Mouse (Mus musculus) c-Kit-positive CD71-positive TER-119-negative erythroid progenitor cells, embryonic 14.5 days (primary cell): ENCODE results near the gene Wdr31.
A peak's percentile ranks its signal among the peaks of the same experiment; 100 is the strongest.

ENCODE experiments used
- DNase-seq: peaks from one replicate; pipeline ENCODE4 v3.0.0-alpha.2; 2013; ENCODE audit warnings: low read depth

Gene Wdr31

DNA sequence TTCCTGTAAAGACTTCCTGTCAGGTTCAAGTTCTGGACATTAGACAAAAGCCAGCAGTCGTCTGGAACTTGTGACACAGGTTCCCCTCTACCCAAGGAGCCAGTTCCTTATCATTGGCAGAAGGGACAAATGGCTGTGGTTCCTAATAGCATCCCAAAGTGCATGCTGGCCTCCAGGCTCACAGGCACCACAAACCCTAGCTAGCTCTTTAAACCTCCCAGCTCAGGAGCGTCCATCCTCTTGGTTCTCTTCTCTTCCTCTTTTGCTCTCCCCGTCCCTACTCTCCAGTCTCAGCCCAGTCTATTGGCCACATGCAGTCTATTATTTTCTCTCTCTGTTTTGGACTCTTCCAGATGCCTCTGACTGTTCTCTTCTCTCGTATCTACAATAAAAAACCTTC lies 30.9 kb downstream of the Wdr31 start:
- no peak for DNase-seq

DNA sequence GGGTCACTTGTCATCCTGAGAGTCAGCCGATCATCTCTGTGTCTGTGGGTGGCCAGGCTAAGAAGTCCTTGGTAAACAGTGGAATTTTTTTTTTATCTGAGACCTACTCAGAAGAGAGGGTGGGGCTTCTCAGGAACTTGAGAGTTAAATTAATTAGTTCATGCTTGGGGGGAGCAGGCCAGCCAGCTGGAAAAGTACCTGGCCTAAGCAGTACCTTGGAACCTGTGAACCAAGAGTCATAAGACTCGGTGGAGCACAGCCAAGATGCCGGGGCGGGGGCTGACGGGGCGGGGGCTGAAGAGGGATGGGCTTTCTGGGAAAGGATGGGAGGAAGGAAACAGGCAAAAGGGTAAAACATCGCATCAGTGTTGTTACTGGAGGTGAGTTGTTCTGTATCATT lies 32.8 kb downstream of the Wdr31 start:
- no peak for DNase-seq

DNA sequence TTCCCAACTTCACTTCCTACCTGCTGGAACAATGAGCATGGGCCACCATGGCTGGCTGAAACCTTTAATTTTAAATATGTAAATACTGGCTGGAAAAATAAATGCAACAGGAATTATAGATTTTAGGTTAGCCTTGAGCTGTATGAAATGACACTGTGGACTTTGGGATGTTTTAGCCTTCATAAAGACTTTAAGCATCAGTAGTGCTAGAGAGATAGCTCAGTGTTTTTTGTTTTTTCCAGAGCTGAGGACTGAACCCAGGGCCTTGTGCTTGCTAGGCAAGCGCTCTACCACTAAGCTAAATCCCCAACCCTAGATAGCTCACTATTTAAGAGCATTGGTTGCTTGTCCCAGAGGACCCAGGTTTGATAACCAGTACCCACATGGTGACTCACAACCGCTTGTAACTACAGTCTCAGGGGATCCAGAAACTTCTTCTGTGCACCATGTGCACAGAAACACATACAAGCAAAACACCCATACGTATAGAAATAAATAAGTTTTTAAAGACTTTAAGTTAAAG lies 33.4 kb downstream of the Wdr31 start:
- DNase-seq, result no peak

DNA sequence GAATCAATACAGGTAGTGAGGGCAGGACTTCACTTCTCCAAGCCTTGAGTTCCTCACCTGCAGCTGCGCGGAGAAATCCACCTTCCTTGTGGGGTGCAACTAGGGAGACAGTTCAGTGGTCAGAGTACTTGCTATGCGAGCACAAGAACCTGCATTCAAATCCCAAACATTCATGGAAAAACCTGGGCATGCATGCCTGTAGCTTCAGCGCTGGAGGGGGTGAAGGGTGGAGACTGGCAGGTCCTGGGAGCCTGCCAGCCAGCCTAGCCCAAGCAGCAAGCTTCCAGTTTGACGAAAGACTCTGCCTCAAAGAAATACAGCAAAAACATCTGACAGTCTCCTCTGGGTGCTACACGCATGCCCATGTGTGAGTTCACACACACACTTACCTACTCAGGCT lies 35.6 kb downstream of the Wdr31 start, which contains the start of gene Rnf183:
Gene Rnf183 (minus strand): TSS at position 172 of the 400 bp plus-strand sequence.
- DNase-seq, result no peak

DNA sequence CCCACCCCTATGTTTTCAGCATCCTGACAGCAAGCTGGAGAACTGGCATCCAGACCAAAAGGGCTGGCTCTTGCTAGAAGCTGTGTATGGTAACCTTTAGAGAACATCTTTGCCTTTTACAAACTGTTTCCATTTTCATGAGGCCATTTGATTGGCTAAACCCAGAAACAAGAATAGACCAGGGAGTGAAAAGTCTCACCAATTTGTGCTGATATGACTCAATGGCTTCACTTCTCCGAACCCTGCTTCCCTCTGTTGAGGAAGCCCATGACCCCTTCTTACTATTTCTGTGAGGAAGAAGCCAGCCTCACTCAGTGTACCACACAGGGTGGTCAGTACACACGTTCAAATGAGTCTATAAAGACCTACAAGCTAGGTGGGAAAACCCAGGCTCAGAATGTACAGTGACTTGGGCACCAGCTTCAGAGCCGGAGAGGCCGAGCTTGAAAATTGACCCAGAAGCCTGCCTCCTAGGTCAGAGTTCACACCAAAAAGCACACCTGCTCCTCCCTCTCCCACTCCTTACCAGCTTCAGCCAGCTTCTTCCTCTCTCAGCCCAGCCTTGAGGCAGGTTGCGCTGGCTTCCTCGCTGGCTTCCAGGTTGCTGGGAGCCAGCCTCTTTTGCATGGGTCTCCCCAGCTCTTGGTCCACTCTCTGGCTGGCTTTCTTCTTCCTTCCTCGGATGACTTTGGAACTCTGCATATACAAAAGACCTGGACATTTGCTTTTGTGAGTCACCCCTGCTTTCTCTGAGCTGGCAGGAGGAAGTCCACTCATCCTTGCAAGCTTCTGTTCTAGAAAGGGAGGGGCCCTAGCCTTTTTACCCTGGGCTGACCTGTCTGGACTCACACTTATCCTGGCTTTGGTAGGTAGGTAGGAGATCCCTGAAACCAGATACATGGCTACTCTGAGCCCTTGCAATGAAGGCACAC lies 36.5 kb downstream of the Wdr31 start:
- DNase-seq, result no peak

DNA sequence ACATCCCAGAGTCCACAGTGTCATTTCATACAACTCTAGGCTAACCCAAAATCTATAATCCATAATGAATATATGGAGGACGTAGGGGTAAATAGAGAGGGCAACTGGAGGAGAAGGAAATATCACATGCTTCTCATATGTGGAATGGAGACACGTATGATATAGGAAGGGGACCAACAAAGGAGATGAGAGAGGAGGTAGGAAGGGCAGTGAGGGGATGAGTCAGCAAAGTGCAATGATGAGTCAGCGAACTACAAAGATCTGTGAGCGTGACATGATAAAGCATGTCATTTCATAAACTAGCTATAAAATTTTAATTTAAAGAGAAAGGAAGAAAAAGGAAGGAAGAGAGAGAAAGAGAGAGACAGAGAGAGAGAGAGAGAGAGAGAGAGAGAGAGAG lies 39.2 kb downstream of the Wdr31 start:
- peak; percentile 39 for DNase-seq

DNA sequence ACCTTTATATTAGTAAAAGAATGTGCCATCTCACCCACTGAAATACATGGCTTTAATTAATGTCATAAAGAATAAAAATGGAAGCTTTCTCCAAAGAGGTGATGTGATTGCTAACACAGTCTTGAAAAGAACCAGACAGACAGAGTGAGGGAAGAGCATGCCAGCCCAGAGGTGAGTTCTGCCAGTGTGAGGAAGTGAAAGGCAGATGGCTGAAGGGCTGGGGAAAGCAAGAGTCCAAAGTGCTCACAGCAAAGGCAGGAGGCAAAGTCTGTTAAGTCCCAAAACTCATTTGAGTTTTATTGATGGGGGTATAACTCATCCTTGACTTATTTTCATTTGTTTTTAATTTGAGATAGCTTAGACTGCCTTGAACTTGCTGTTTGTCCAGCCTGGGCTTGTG lies 40.0 kb downstream of the Wdr31 start:
- DNase-seq, result no peak

DNA sequence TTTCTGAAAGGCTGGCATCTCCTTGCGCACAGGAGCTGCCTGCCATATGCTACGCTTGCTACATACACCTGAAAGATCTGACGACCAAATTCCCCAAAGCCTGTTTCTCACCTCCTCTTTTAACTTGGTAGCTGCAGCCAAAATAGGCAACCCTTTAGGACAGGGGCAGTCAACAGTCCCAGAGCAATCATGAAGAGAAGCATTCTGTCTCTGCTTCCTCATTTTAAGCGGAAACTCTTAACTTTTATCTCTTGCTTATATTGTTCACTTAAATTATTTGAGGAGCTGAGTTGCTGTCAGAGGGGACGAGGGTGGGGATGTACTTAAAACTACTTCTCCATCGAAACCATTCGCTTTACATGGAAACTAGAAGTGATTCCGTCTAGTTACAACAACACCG lies 41.1 kb downstream of the Wdr31 start:
- no peak for DNase-seq

DNA sequence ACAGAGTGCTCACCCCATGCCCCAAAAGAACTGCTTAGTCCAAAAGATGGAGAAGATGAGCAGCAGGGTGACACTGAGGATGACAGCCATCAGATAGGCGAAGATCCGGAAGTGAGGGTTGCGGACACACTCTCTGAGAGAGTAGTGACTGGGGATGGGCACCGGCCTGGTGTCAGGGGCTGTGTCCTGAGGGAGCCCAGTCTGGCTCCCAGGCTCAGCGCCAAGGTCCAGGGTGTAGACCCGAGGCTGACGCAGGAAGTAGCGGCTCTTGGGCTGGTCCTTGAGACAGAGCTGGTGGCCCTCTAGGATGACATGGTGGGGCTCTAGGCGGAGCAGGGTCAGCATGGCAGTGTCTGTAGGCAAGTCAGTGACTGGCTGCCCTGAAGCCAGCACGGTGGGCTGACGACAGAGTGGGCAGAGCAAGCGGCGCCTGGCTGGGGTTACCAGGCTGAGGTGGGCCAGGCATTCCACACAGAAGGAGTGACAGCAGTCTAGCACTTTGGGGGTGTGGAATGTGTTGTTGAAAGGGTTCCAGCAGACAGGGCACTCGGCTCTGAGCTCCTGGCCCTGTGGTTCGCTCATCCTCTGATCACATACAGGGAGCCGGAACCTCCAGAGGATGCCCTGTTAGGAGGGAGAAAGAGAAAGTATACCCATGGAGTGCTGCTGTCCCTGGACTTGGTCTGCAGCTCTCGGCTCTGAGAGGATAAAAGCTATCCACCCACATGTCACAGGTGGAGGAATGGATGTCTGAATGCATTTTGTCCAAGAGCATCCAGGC lies 42.5 kb downstream of the Wdr31 start:
- DNase-seq, result no peak

DNA sequence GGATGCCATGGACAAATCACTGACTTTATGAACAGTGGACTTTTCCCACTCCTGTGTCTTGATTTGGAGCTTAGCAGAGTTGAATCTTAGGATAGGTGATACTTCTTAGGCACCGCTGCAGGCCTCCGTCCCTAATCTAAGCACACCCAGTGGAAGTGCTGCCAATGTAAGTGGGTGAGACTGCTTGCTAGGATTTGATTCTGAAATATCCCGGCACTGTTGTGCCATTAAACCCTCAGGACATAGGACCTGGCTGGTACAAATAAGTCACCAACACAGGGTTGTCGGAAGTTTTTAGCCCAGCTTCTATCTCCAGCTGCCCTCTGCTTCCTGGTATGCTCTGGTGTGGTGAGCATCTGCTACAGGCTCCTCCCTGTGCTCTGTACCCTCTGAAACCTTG lies 44.8 kb downstream of the Wdr31 start:
- no peak for DNase-seq

DNA sequence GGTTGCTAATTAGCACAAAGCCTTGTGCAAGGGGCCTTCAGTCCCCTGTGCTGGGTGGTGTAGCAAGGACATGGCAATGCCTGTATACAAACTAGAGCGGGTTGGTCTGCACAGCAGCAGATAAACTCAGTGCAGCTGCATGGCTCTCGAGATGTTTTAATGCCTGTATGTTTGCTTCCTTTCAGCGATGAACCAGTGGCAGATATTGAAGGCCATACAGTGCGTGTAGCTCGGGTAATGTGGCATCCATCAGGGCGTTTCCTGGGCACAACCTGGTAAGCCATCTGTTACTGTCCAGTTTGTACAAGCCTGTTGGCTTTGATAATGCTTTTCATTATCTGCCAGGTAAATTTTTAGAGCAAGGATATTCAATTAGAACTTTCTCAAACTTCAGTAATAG lies 51.6 kb downstream of the Wdr31 start:
- no peak for DNase-seq

DNA sequence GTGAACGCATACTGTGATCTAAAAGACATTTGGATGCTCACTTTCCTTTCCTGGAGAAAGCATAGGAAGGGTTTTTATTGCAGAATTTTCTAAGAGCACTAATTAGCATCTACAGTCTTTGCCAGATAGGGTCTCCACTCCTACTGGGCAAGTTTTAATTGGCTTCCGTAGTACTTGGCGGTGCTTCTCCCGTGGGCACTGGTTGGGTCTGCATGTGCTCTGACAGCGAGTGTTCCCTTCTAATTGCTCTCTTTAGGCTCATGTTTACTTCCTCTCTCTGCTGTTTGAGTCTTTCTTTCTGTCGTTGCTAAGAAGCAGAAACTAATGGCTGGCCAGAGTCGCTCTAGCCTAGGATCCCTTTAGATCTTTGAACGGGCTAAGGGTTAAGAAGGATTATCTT lies 52.2 kb downstream of the Wdr31 start:
- DNase-seq, result no peak

DNA sequence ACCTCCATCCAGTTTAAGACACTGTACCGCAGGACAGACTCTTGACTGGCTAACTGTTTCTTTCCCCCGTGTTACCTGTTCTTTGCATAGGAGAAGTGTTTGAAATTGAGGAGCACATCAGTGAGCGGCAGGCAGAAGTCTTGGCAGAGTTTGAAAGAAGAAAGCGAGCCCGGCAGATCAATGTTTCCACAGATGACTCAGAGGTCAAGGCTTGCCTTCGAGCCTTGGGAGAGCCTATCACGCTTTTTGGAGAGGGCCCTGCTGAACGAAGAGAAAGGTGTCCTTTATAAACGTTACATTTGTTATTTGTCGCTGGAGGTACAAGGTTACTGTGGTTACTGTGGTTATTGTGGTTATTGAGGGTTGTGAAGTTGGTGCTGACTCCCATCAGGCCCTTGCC lies 59.1 kb downstream of the Wdr31 start:
- DNase-seq, result no peak

DNA sequence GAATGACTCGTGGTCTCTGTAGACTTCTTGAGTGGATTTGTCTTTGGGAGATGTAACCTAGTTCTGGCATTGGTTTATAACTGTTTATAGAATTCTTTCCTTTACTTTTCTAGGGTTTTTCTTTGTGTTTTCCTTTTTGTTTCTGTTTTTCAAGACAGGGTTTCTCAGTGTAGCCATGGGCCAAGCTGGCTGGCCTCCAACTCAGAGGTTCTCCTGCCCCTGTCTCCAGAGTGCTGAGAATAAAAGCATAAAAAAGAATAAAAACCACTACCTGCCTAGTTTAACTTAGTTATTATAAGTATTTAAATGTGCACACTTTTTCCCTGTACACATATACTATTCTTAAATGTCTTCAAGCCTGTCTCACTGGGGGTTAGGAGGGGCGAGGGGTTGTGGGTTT lies 60.4 kb downstream of the Wdr31 start:
- no peak for DNase-seq

DNA sequence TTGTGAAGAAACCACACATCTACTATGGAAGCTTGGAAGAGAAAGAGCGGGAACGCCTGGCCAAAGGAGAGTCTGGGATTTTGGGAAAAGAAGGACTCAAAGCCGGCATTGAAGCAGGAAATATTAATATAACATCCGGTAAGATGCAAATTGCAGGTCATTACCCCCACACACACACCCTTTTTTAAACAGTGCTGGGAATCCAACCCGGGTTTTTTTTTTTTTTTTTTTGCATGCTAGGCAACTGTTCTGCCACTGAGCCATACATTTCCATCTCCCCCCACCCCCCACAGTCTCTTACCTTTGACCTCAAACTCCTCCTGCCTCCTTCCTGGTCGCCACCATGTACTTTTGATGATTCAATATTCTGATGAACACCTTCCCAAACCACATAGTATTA lies 61.1 kb downstream of the Wdr31 start:
- no peak for DNase-seq

DNA sequence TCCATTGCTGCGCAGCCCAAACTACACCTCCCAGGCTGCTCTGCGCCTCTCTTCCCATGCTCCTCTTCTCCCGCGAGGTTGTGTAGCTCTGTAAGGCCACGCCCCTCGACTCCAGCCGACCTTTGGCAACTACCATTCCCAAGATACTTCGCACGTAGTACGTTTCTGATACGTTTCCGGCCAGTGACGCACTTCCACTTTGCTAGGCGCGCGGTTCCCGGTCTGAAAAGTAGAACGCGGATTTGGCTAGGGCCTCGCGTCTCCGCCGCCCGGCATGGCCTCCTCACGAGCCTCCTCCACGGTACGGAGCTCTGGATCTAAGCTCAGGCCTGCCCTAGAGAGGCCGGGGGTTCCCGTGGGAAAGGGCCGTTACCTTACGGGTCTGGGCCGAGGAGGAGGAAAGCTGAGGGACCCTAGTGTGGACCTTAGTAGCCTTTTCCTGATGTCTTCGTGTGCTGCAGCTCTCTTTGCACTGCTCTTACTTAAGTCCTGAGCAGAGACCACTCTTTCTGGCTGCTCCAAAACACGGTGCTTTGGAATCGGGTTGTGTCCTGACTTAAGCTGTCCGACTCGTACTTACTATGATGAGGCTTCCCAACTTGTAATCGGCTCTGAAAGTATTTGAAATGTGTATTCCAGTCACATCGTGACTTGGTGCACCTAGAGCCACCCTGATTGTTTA lies 62.0 kb downstream of the Wdr31 start, which contains the start of the genes Cdc26 and Prpf4:
Gene Cdc26 (minus strand): TSS at position 42 of the 682 bp plus-strand sequence.
Gene Prpf4 (plus strand): TSS at position 197 of the 682 bp plus-strand sequence.
- DNase-seq, result peak; percentile 99

DNA sequence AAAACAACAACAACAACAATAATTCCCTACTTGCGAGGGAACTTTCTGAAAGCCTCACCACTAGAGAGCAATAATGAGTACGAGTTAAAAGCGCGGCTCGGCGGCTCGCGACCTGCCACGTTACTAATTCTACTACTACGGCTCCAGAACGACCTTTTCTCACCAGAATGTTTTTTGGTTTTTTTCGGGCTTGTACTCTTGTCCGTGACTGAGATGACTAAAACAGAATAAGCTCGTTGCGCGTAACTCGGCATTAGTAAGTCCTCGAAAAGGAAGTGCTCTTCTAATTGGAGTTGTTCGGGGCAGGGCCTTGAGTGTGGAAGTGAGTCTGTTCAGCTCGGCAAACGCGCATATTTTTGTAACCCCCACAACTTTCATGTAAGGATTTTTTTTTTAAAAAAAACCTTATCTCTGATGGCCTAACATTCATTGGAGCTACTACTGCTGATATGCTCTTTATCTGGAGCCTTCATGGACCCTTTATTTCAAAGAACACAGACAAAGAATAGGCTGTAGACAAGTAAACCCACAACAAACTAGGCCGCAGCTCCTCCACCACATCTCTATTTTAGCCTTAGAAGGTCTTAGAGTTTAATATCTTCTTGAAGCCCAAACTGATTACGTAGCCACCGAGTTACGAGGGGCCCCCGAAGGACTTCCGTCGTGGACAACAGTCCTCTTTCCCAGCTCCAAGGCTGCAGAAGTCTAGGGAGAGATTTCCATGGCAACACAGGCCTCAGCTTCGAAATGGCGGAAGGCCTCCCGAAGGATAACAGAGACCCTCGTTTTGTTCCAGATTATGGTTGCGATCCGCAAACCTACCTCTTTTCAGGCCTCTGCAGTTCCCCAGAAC lies 62.7 kb downstream of the Wdr31 start:
- peak; percentile 58 for DNase-seq

DNA sequence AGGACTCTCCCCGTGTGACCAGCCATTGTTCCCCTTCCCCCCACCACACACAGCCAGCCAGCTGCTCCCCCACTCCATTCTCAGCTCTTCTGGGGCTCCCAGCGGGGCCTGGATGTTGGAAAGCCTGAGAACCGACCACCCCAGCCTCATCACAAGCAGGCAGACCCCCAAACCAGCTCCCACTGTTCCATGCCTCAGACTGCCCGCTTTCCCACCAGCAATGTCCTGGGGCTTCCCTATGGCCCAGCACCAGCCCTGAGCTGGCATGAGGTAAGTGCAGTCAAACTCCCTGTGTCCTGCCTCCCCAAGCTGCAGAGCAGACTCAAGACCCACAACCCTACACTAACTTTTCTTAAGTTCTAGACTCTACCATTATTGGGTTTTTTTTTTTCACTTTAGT lies 64.6 kb downstream of the Wdr31 start:
- no peak for DNase-seq

DNA sequence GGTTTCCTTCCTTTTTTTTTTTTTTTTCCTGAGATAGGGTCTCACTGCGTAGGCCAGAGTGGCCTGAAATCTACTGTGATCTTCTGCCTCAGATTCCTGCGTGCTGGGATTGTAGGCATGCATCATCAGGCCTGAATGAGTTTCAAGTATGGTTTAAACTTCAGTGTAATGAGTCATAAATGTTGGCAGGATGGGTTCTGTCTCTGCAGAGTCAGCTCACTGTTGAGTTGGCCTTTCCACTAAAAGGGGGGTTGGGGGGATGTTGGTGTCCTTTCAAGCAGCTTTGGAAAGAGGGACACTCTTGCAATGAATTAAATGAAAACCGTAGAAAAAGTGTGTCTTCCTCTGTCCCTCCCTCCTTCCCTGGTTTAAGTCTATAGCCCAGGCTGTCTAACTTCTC lies 71.7 kb downstream of the Wdr31 start:
- no peak for DNase-seq
